Mouse (Mus musculus) liver, postnatal 0 days (tissue): Measurements from ENCODE around the gene Sost.

Experiments used
- CTCF ChIP-seq: sonication (generic); IDR thresholded peaks from 2 replicates; pipeline ENCODE4 v1.5.1; 2016; ENCODE audit warnings: antibody characterized with exemption, low read depth
- EP300 ChIP-seq: IDR thresholded peaks from 2 replicates; pipeline ENCODE4 v1.6.1; 2016; ENCODE audit warnings: antibody characterized with exemption, low read depth, mild to moderate bottlenecking

GRCm38 (mm10) chr11:102008954-102009637 lies 42.3 kb upstream of the Sost start:
- TF ChIP-seq EP300: peak; percentile 63
- TF ChIP-seq CTCF: no peak
